Mouse (Mus musculus) testis, adult 2 months (tissue): ENCODE data around the gene Prss53. TPM values are rescaled to one million over a fixed set of nuclear protein-coding genes. Genes with fewer than 3 reads are reported as not detected.

Experiments
- H3K27ac ChIP-seq: fragments of 200-500 bp; 2 replicates; pipeline ENCODE4 v1.5.1; 2012; ENCODE audit warnings: low read depth, low read length; ENCODE audit not compliant: control insufficient read depth, insufficient read depth
- H3K27me3 ChIP-seq: fragments of 200-500 bp; 2 replicates; pipeline ENCODE4 v1.6.1; 2012; ENCODE audit warnings: mild to moderate bottlenecking, low read length, moderate library complexity; ENCODE audit not compliant: control insufficient read depth, insufficient read depth
- H3K36me3 ChIP-seq: fragments of 200-500 bp; 2 replicates; pipeline ENCODE4 v1.6.1; 2012; ENCODE audit warnings: mild to moderate bottlenecking, low read length; ENCODE audit not compliant: control insufficient read depth, insufficient read depth
- H3K4me1 ChIP-seq: fragments of 200-500 bp; 2 replicates; pipeline ENCODE4 v1.6.1; 2012; ENCODE audit warnings: low read length; ENCODE audit not compliant: control insufficient read depth, insufficient read depth
- H3K4me3 ChIP-seq: fragments of 200-500 bp; 2 replicates; pipeline ENCODE4 v1.5.1; 2012; ENCODE audit warnings: low read depth, mild to moderate bottlenecking, low read length, moderate library complexity, mixed read lengths; ENCODE audit not compliant: control insufficient read depth
- CTCF ChIP-seq: fragments of 200-500 bp; IDR thresholded peaks from 2 replicates; pipeline ENCODE4 v1.5.1; 2012; ENCODE audit warnings: low read depth, mild to moderate bottlenecking, inconsistent platforms, low read length, moderate library complexity; ENCODE audit not compliant: control insufficient read depth, insufficient read depth, insufficient replicate concordance
- POLR2A ChIP-seq: fragments of 200-500 bp; IDR thresholded peaks from 2 replicates; pipeline ENCODE4 v1.6.1; 2012; ENCODE audit warnings: low read depth, mild to moderate bottlenecking, inconsistent platforms, low read length, moderate library complexity; ENCODE audit not compliant: control insufficient read depth
- polyA plus RNA-seq: library from polyadenylated mRNA; depleted of rRNA; stranded (reverse); fragments of >200 nt; gene quantifications from 2 replicates; pipeline ENCODE4 v1.2.3, GENCODE M21; 2012; rRNA removed

The Prss53 gene
- polyA plus RNA-seq, 1 experiment = 0.88 TPM

- Histone ChIP-seq H3K36me3 (no peaks in the 10 kb centered on the region), H3K27ac (no peak overlapping the region), H3K27me3 (no peaks in the 10 kb centered on the region), H3K4me1 (peaks cover 13% of the 10 kb centered on the region), H3K4me3 (no peak overlapping the region)
- TF ChIP-seq CTCF (no peak), POLR2A (no peak)
Observed at GRCm38 (mm10) chr7:127837473-127837872, 53.3 kb downstream of the Prss53 start.

Other genes with a start within 250 kb of the Prss53 start
- gene Bcl7c, start 182.0 kb downstream of the Prss53 start, polyA plus RNA-seq = 69.0 and 79.6 TPM in 2 replicates
- 4.7 and 5.1 TPM in 2 replicates for gene Ctf1, start 178.2 kb downstream of the Prss53 start, polyA plus RNA-seq
- gene Ctf2, start 158.8 kb downstream of the Prss53 start, polyA plus RNA-seq = 0.07 TPM in 1 of 2 replicates, not detected in the other
- gene Fbxl19, start 146.4 kb downstream of the Prss53 start, polyA plus RNA-seq = 36.9 and 37.2 TPM in 2 replicates
- 13.8 and 13.9 TPM in 2 replicates for gene Orai3, start 121.2 kb downstream of the Prss53 start, polyA plus RNA-seq
- 15.9 and 18.2 TPM in 2 replicates for gene Setd1a, start 114.3 kb downstream of the Prss53 start, polyA plus RNA-seq
- gene Gm49388, start 105.4 kb downstream of the Prss53 start, polyA plus RNA-seq = not detected in 2 replicates
- gene Hsd3b7, start 90.4 kb downstream of the Prss53 start, polyA plus RNA-seq = 6.1 and 7.1 TPM in 2 replicates
- gene Stx4a, start 66.7 kb downstream of the Prss53 start, polyA plus RNA-seq = 18.3 and 19.4 TPM in 2 replicates
- 2.2 and 2.4 TPM in 2 replicates for gene Stx1b, start 66.4 kb downstream of the Prss53 start, polyA plus RNA-seq
- gene Zfp646, start 14.7 kb downstream of the Prss53 start, polyA plus RNA-seq = 57.9 and 60.3 TPM in 2 replicates
- 3.2 TPM in 2 replicates for gene Zfp668, start 14.1 kb downstream of the Prss53 start, polyA plus RNA-seq
- gene Gm21974, start 4.5 kb upstream of the Prss53 start, polyA plus RNA-seq = not detected in 2 replicates
- gene Vkorc1, start 4.6 kb upstream of the Prss53 start, polyA plus RNA-seq = 29.3 and 39.0 TPM in 2 replicates
- gene Bckdk, start 13.1 kb upstream of the Prss53 start, polyA plus RNA-seq = 7.9 and 10.6 TPM in 2 replicates
- 98.4 and 105 TPM in 2 replicates for gene Kat8, start 21.5 kb upstream of the Prss53 start, polyA plus RNA-seq
- gene Prss8, start 39.1 kb upstream of the Prss53 start, polyA plus RNA-seq = 0.26 and 4.0 TPM in 2 replicates
- gene Prss36, start 55.8 kb upstream of the Prss53 start, polyA plus RNA-seq = 5.9 and 6.3 TPM in 2 replicates
- 271 and 306 TPM in 2 replicates for gene Fus, start 76.5 kb upstream of the Prss53 start, polyA plus RNA-seq
- 2.9 and 3.1 TPM in 2 replicates for gene Pycard, start 102.9 kb upstream of the Prss53 start, polyA plus RNA-seq
- gene Trim72, start 113.0 kb upstream of the Prss53 start, polyA plus RNA-seq = 0.25 and 0.32 TPM in 2 replicates
- gene Itgam, start 171.7 kb upstream of the Prss53 start, polyA plus RNA-seq = 0.25 and 0.55 TPM in 2 replicates
- gene Gm49368, start 171.7 kb upstream of the Prss53 start, polyA plus RNA-seq = not detected in 2 replicates
- gene Itgax, start 238.6 kb upstream of the Prss53 start, polyA plus RNA-seq = 0.16 and 0.24 TPM in 2 replicates